Mouse (Mus musculus) c-Kit-positive CD71-negative TER-119-negative erythroid progenitor cells, embryonic 14.5 days (primary cell): ENCODE results near the gene Esyt2.

Experiments used
- DNase-seq: peaks from one replicate; pipeline ENCODE4 v3.0.0-alpha.2; 2013; ENCODE audit warnings: low read depth

Esyt2 gene

GRCm38 (mm10) chr12:116362091-116362490, 81.1 kb downstream of the Esyt2 start:
- no peak for DNase-seq

- DNase-seq: no peak
These were observed 85.9 kb downstream of the Esyt2 start for GRCm38 (mm10) chr12:116366900-116367299.

- DNase-seq: no peak
These were observed 86.3 kb downstream of the Esyt2 start for GRCm38 (mm10) chr12:116367346-116367745.

DNA sequence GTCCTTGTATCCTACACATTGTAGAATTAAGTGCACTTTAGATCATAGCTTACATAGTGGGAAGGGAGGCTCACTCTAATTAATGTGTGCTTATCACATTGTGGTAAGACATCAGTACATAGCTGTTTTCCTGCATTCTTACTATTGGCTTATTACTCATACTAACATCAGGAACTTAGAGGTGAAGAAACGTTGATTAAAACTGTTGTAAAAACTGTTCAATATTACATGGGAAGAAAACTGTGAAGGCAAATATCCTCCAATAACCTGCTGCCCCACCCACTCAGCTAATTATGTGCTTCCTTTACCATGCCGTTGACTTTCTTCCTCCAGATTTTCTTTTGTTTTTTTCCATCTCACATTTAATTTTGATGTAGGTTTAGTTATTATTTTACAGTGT, 87.9 kb downstream of the Esyt2 start:
- no peak for DNase-seq

DNA sequence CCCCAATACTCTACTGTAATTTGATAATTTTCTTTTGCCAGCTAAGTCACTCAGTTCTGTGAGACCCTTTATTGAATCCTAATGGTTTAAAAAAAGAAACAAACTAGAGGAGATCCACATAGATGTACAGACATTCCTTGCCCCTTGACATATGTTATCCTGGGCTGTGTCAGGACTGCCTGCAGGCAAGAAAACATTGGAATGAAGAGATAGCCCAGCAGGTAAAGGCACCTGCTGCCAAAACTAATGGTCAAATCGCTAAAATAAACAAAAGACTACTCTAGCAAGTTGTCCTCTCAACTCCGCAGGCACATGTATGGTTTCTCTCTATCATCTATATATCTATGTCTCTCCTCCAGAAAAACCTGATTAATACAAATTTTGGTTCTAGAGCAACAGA, 102.1 kb downstream of the Esyt2 start:
- DNase-seq: no peak

- no peak for DNase-seq
These were observed 103.0 kb downstream of the Esyt2 start for GRCm38 (mm10) chr12:116383995-116384394.

- no peak for DNase-seq
These were observed 105.8 kb downstream of the Esyt2 start for GRCm38 (mm10) chr12:116386802-116387201.

GRCm38 (mm10) chr12:116389868-116390267, 108.9 kb downstream of the Esyt2 start:
- DNase-seq: no peak

GRCm38 (mm10) chr12:116394327-116394726, 113.3 kb downstream of the Esyt2 start:
- no peak for DNase-seq

DNA sequence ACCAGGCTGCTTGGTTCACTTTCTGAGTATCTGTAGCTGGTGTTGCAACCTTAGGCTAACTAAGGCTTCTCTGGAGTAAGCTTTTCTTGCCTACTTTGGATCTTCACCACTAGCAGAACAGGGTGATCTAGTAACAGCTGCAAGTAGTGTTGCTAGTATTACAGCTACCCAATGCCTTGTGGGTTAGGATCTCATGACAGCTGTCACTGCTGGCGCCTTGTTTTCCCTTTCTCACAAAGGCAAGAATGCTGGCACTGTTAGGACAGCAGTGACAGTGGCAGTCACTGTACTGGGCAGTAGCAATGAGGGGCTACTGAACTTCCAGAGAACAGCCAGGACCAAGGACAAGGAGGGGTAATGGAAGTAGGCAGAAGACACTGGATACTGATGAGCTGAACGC, 114.3 kb downstream of the Esyt2 start:
- no peak for DNase-seq

DNA sequence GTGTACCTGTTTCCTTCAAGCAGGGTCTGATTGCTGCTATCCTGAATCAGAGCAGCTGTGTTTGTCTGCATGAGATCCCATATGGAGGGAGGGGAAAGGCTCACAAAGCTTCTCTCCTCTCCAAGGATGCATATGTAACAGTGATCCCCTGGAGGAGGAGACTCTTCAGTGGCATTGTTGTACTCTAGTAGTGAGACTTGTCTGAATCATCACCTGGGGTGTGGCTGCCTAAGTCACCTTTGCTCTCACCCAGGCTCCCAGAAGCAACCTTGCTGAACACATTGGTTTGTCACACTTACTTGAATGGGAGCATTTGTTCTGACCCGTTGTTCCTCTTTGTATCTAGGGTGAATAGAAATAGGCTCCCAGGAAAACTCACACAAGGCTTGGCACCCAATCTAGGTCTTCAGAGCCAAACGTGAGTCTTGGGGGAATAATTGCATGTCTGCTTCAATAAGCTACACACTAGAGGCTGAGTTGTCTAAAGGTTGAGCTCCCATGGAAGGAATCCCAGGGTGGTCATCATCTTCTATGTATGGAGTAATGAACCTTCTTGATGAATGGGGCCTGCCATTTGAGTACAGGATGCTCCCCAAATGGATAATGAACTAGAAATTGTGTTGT, 115.2 kb downstream of the Esyt2 start:
- no peak for DNase-seq

DNA sequence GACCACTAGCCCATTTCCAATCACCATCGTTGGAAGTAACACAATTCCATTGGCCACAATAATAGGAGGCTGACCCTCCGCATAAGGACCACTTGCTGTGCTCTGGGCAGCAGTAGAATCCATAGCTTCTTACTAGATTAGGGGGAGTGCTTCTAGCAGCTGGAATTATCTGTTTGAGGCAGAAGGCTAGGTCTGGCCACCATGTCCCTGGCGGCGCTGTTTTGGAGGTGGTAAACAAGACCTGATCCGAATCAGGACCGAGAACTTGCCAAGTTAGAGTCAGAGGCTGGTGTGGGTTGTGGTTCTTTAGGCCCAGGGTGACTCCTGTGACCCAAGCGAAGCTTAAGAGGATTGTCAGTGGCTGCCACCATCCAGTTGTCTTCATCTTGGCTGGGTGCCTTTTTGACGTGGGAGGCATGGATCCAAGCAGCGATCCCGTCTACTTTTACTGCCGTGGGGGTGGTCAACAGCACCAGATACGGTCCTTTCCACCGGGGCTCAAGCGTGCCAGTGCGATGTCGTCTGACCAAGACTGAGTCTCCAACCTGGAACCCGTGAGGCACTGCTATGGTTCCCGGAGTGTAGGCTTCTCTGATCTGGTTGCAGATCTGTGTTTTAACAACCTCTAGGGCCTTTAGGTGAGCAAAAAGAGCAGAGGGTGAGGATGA, 123.2 kb downstream of the Esyt2 start:
- DNase-seq: no peak

DNA sequence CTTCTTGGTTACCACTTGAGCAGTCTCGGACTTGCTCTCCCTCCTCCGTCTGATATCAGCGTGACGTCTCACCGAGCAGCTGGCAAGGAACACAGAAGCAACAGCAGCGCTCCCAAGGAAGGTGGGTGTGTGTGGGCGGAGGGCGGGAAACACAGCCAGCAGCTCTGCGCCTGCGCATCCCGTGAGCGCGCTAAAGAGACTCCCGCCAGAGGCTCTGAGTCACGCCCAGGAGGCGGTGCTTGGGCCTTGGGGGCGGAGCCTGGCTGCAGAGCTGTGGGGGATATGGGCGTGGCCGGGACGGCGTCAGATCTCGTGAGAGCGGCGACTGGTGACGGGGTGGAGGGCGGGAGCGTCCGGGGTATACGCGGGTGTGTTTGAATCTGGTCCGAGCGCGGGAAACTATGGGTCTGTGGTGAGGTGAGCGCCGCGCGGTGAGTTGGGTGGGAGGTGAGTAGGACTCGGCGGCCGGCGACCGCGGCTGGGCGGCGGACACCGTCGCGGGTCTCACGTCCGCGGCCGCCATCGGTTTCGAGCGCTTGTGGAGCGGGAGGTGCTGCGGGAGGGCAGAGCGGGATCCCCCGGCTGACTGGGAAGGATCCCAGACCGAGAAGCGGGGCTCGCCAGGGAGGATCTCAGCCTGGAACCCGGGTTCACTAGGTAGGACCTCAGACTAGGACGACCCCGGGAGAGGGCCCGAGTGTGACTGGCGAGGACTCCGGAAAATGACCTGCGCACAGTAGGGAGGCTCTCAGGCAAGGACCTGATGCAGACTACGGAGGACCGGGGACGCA, 124.2 kb downstream of the Esyt2 start, which contains the start of gene Ncapg2:
TSS of gene Ncapg2 (plus strand) at position 358 of the 791 bp plus-strand sequence.
- DNase-seq: peak; percentile 97

GRCm38 (mm10) chr12:116405836-116406155, 124.8 kb downstream of the Esyt2 start:
- DNase-seq: no peak

GRCm38 (mm10) chr12:116407883-116408282, 126.9 kb downstream of the Esyt2 start:
- DNase-seq: no peak

GRCm38 (mm10) chr12:116414941-116415340, 133.9 kb downstream of the Esyt2 start:
- DNase-seq: no peak

GRCm38 (mm10) chr12:116416514-116416913, 135.5 kb downstream of the Esyt2 start:
- no peak for DNase-seq

GRCm38 (mm10) chr12:116421656-116422055, 140.7 kb downstream of the Esyt2 start:
- no peak for DNase-seq

- DNase-seq: no peak
These were observed 144.4 kb downstream of the Esyt2 start for GRCm38 (mm10) chr12:116425392-116425791.

DNA sequence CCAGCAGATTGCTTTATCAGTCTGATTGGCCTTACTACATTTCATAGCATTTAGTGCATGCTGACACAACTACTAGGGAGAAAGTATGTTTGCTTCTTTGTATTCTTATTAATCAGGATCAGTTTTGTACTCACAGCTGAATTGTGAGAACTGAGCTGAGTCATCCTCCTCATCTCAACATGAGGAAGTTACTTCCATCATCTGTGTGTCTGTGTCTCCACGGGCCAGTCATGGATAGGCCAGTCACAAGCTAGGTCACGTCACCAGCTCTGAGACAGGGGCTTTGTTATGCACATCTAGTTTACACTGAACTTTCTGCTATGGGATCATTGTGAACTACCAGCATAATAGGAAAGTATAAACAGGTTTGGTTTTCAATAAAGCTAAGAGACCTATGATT, 152.7 kb downstream of the Esyt2 start:
- no peak for DNase-seq

- DNase-seq: no peak
These were observed 154.2 kb downstream of the Esyt2 start for GRCm38 (mm10) chr12:116435232-116435631.

DNA sequence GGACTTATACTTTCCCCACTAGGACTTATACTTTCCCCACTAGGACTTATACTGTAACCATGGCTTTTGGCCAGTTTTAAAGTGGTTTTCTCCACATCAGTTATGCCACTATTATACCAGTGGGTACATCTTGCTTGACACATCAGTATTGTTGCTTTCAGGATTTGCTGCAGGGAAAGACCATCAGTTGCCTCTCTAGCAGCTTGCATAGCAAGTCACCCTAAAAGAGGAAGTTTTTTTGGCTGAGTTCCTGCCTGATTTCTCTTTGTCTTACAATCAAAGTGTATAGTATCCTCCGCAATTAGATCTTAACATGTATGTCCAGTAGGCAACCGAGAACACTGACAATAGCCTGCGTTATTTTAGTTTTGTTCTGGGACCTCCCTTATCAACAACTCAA, 155.1 kb downstream of the Esyt2 start:
- no peak for DNase-seq

DNA sequence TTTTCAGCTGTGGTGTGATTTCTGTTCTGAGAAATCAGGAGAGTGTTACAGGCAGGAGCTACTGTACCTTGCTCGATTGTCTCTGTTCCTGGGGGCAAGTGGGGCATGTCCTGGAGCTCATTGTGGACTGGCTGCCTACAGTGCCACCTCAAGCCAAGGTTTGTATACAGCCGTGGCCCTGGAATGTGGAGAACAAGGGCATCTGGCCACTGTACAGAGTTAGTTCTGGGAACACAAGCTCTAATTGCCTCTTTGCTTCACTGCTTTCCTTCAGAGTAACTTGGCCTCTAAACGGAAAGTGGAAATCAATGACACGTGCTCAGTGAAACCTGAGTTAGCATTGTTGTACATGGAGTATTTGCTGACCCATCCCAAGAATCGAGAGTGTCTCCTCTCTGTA, 157.6 kb downstream of the Esyt2 start:
- DNase-seq: no peak
